Mouse (Mus musculus): Measurements from ENCODE around the gene Dnajc25. TPM values are rescaled to one million over a fixed set of nuclear protein-coding genes. Genes with fewer than 3 reads are reported as not detected.

The Dnajc25 gene
- polyA plus RNA-seq, 1 experiment from 2014 or later = 12.5 TPM

- Histone ChIP-seq H3K4me3 (ENCODE audit: low read depth, low read length) (no peak overlapping the region), H3K36me3 (replicated peaks; ENCODE audit: insufficient read depth, low read length) (no peaks in the 10 kb centered on the region), H3K9me3 (ENCODE audit: low read length) (no peaks in the 10 kb centered on the region), H3K4me1 (ENCODE audit: insufficient read depth) (peaks cover 7% of the 10 kb centered on the region; the same call in 1 of the 2 replicates), H3K9ac (replicated peaks) (no peak overlapping the region), H3K27ac (ENCODE audit: low read depth) (no peak overlapping the region), H3K4me2 (ENCODE audit: low read depth, low read length) (no peak overlapping the region), H3K27me3 (ENCODE audit: insufficient read depth, low read length) (no peaks in the 10 kb centered on the region)
- DNase-seq = no peak
- no peak for TF ChIP-seq EP300 (IDR thresholded peaks at IDR 0.05; ENCODE audit: low read depth)
- no peak for TF ChIP-seq CTCF (IDR thresholded peaks at IDR 0.05; ENCODE audit: low read depth)
- no peak for ATAC-seq
- WGBS (ENCODE audit: insufficient replicate concordance) = 81% methylated on average over 5 of the region's 5 CpGs
These were observed 48.2 kb downstream of the Dnajc25 start for GRCm38 (mm10) chr4:59043074-59043473.

DNA sequence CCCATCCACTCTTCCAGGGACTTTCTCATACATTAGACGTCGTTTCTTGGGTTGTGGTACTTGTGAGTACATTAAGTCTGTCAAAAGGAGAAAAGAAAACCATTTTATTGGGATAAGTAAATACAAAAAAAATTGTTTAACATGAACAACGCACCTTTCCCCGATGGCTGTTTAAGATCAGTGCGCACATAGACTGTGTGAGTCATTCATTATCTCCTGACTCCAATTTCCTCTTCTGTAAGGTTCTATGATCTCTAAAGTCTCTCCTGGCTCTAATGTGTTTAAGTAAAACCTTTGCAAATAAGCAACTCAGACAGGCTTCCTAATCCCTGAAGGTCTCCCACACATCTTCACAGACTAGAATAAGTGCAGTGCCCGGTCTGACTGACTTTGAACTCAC is 49.0 kb downstream of the Dnajc25 start:
- Histone ChIP-seq H3K36me3 (replicated peaks; ENCODE audit: insufficient read depth, low read length) (no peaks in the 10 kb centered on the region), H3K4me1 (ENCODE audit: insufficient read depth) (peaks cover 7% of the 10 kb centered on the region; the same call in 1 of the 2 replicates), H3K4me3 (ENCODE audit: low read depth, low read length) (no peak overlapping the region), H3K9ac (replicated peaks) (no peak overlapping the region), H3K9me3 (ENCODE audit: low read length) (no peaks in the 10 kb centered on the region), H3K27me3 (ENCODE audit: insufficient read depth, low read length) (no peaks in the 10 kb centered on the region), H3K27ac (ENCODE audit: low read depth) (no peak overlapping the region), H3K4me2 (ENCODE audit: low read depth, low read length) (no peak overlapping the region)
- no peak for ATAC-seq
- DNase-seq = no peak
- TF ChIP-seq EP300 (IDR thresholded peaks at IDR 0.05; ENCODE audit: low read depth) = no peak
- WGBS (ENCODE audit: insufficient replicate concordance) = 74% methylated on average over 6 of the region's 6 CpGs

- WGBS (ENCODE audit: insufficient replicate concordance) = 55% methylated on average over 3 of the region's 3 CpGs
- Histone ChIP-seq H3K9me3 (ENCODE audit: low read length) (no peaks in the 10 kb centered on the region), H3K9ac (replicated peaks) (no peak overlapping the region), H3K27ac (ENCODE audit: low read depth) (no peak overlapping the region), H3K4me2 (ENCODE audit: low read depth, low read length) (no peak overlapping the region), H3K4me1 (ENCODE audit: insufficient read depth) (no peaks in the 10 kb centered on the region), H3K36me3 (replicated peaks; ENCODE audit: insufficient read depth, low read length) (no peaks in the 10 kb centered on the region), H3K4me3 (ENCODE audit: low read depth, low read length) (no peak overlapping the region), H3K27me3 (ENCODE audit: insufficient read depth, low read length) (no peaks in the 10 kb centered on the region)
- TF ChIP-seq EP300 (IDR thresholded peaks at IDR 0.05; ENCODE audit: low read depth) = no peak
- no peak for TF ChIP-seq CTCF (IDR thresholded peaks at IDR 0.05; ENCODE audit: low read depth)
- DNase-seq (no peak), ATAC-seq (no peak)
These were observed 52.4 kb downstream of the Dnajc25 start for GRCm38 (mm10) chr4:59047222-59047621.

- no peak overlapping the region for H3K9ac ChIP-seq (replicated peaks)
- H3K4me2 ChIP-seq (ENCODE audit: low read depth, low read length) = no peak overlapping the region
- DNase-seq (no peak), ATAC-seq (no peak)
- H3K4me3 ChIP-seq (ENCODE audit: low read depth, low read length) = no peak overlapping the region
- 67% methylated on average over 1 of the region's 1 CpGs for WGBS (ENCODE audit: insufficient replicate concordance)
- no peak for TF ChIP-seq EP300 (IDR thresholded peaks at IDR 0.05; ENCODE audit: low read depth)
- TF ChIP-seq CTCF (IDR thresholded peaks at IDR 0.05; ENCODE audit: low read depth) = no peak
- H3K27ac ChIP-seq (ENCODE audit: low read depth) = no peak overlapping the region
- no peaks in the 10 kb centered on the region for H3K27me3 ChIP-seq (ENCODE audit: insufficient read depth, low read length)
- no peaks in the 10 kb centered on the region for H3K36me3 ChIP-seq (replicated peaks; ENCODE audit: insufficient read depth, low read length)
- H3K4me1 ChIP-seq (ENCODE audit: insufficient read depth) = no peaks in the 10 kb centered on the region
- no peaks in the 10 kb centered on the region for H3K9me3 ChIP-seq (ENCODE audit: low read length)
These were observed 56.2 kb downstream of the Dnajc25 start for GRCm38 (mm10) chr4:59051081-59051480.

- Histone ChIP-seq H3K27ac (ENCODE audit: low read depth) (no peak overlapping the region), H3K4me2 (ENCODE audit: low read depth, low read length) (no peak overlapping the region), H3K9me3 (ENCODE audit: low read length) (no peaks in the 10 kb centered on the region), H3K4me1 (ENCODE audit: insufficient read depth) (no peaks in the 10 kb centered on the region), H3K9ac (replicated peaks) (no peak overlapping the region), H3K27me3 (ENCODE audit: insufficient read depth, low read length) (no peaks in the 10 kb centered on the region), H3K4me3 (ENCODE audit: low read depth, low read length) (no peak overlapping the region), H3K36me3 (replicated peaks; ENCODE audit: insufficient read depth, low read length) (no peaks in the 10 kb centered on the region)
- no peak for TF ChIP-seq CTCF (IDR thresholded peaks at IDR 0.05; ENCODE audit: low read depth)
- no peak for TF ChIP-seq EP300 (IDR thresholded peaks at IDR 0.05; ENCODE audit: low read depth)
- no peak for DNase-seq
- ATAC-seq = no peak
- WGBS (ENCODE audit: insufficient replicate concordance) = 57% methylated on average over 3 of the region's 3 CpGs
These were observed 63.1 kb downstream of the Dnajc25 start for GRCm38 (mm10) chr4:59057929-59058328.

DNA sequence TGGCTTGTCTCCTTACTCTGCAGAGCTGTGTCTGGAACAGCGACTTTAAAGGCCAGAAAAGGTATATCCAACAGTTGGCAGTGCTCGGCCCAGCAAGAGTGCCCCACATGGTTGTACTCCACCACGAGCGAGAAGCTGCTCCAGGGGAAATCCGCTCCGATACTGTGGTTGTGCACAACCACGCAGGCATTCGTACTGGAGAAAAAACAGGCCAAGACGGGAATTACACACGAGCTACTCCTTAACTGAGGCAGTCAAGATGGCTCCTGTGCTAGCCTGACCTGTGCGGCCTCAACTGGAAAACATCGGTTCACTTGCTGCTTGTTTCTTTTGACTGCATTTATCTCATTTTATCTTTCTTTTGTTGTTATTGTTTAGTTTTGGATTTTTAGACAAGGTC is 67.7 kb downstream of the Dnajc25 start:
- Histone ChIP-seq H3K27me3 (ENCODE audit: insufficient read depth, low read length) (no peaks in the 10 kb centered on the region), H3K9ac (replicated peaks) (no peak overlapping the region), H3K9me3 (ENCODE audit: low read length) (no peaks in the 10 kb centered on the region), H3K4me2 (ENCODE audit: low read depth, low read length) (no peak overlapping the region), H3K4me3 (ENCODE audit: low read depth, low read length) (no peak overlapping the region), H3K36me3 (replicated peaks; ENCODE audit: insufficient read depth, low read length) (no peaks in the 10 kb centered on the region), H3K27ac (ENCODE audit: low read depth) (no peak overlapping the region), H3K4me1 (ENCODE audit: insufficient read depth) (no peaks in the 10 kb centered on the region)
- TF ChIP-seq EP300 (IDR thresholded peaks at IDR 0.05; ENCODE audit: low read depth) (no peak), CTCF (IDR thresholded peaks at IDR 0.05; ENCODE audit: low read depth) (no peak)
- no peak for DNase-seq
- WGBS (ENCODE audit: insufficient replicate concordance) = 80% methylated on average over 12 of the region's 12 CpGs
- no peak for ATAC-seq

GRCm38 (mm10) chr4:59069276-59069675 is 74.4 kb downstream of the Dnajc25 start:
- 55% methylated on average over 3 of the region's 3 CpGs for WGBS (ENCODE audit: insufficient replicate concordance)
- H3K9ac ChIP-seq (replicated peaks) = no peak overlapping the region
- DNase-seq = no peak
- no peak overlapping the region for H3K4me3 ChIP-seq (ENCODE audit: low read depth, low read length)
- no peak for ATAC-seq
- no peaks in the 10 kb centered on the region for H3K36me3 ChIP-seq (replicated peaks; ENCODE audit: insufficient read depth, low read length)
- H3K27ac ChIP-seq (ENCODE audit: low read depth) = no peak overlapping the region
- no peaks in the 10 kb centered on the region for H3K9me3 ChIP-seq (ENCODE audit: low read length)
- no peaks in the 10 kb centered on the region for H3K4me1 ChIP-seq (ENCODE audit: insufficient read depth)
- no peaks in the 10 kb centered on the region for H3K27me3 ChIP-seq (ENCODE audit: insufficient read depth, low read length)
- TF ChIP-seq EP300 (IDR thresholded peaks at IDR 0.05; ENCODE audit: low read depth) (no peak), CTCF (IDR thresholded peaks at IDR 0.05; ENCODE audit: low read depth) (no peak)
- H3K4me2 ChIP-seq (ENCODE audit: low read depth, low read length) = no peak overlapping the region

Other genes with a start within 250 kb of the Dnajc25 start
- gene Olfr267, start 207.3 kb upstream of the Dnajc25 start, polyA plus RNA-seq (2015; fragmentation: Nextera tagmentation; extraction: Ambion mirVana) = not detected in 2 replicates
- gene Ecpas, start 82.3 kb upstream of the Dnajc25 start, polyA plus RNA-seq (2015; fragmentation: Nextera tagmentation; extraction: Ambion mirVana) = 9.1 and 13.0 TPM in 2 replicates
- gene Zkscan16, start 51.4 kb upstream of the Dnajc25 start, polyA plus RNA-seq (2015; fragmentation: Nextera tagmentation; extraction: Ambion mirVana) = 0.06 TPM in 1 of 2 replicates, not detected in the other
- 6.4 and 6.8 TPM in 2 replicates for gene Ptgr1, start 7.9 kb upstream of the Dnajc25 start, polyA plus RNA-seq (2015; fragmentation: Nextera tagmentation; extraction: Ambion mirVana)
- 17.6 and 17.7 TPM in 2 replicates for gene Gm20503, start 8.1 kb downstream of the Dnajc25 start, polyA plus RNA-seq (2015; fragmentation: Nextera tagmentation; extraction: Ambion mirVana)
- gene Gng10, start 40.0 kb downstream of the Dnajc25 start, polyA plus RNA-seq (2015; fragmentation: Nextera tagmentation; extraction: Ambion mirVana) = 16.0 and 16.2 TPM in 2 replicates
- not detected in 2 replicates for gene AI481877, start 143.9 kb downstream of the Dnajc25 start, polyA plus RNA-seq (2015; fragmentation: Nextera tagmentation; extraction: Ambion mirVana)
- 8.3 and 8.4 TPM in 2 replicates for gene Ugcg, start 194.2 kb downstream of the Dnajc25 start, polyA plus RNA-seq (2015; fragmentation: Nextera tagmentation; extraction: Ambion mirVana)